Mouse (Mus musculus) CH12.LX (cell line): Measurements from ENCODE around the gene Cd164. TPM values are rescaled to one million over a fixed set of nuclear protein-coding genes. Genes with fewer than 3 reads are reported as not detected.
A peak's percentile ranks its signal among the peaks of the same experiment; 100 is the strongest.

ENCODE experiments used
- DNase-seq: peaks from one replicate; pipeline ENCODE4 v3.0.0-alpha.2; 2013; ENCODE audit errors: extremely low read depth
- H3K27ac ChIP-seq: 2 replicates; pipeline ENCODE4 v1.5.1; 2012; ENCODE audit warnings: low read depth, mild to moderate bottlenecking, control low read depth, moderate library complexity; ENCODE audit not compliant: insufficient read depth
- H3K27me3 ChIP-seq: replicated peaks from 2 replicates; pipeline ENCODE3; 2012; ENCODE audit warnings: inconsistent platforms
- H3K36me3 ChIP-seq, 2 experiments: replicated peaks in 1 of 2; 2 replicates each; pipeline versions ENCODE3 to v1.6.1; 2012; ENCODE audit warnings: inconsistent platforms in 1 of 2, low read length in 1 of 2, mild to moderate bottlenecking in 1 of 2, mixed read lengths in 1 of 2, moderate library complexity in 1 of 2; ENCODE audit not compliant: control insufficient read depth in 1 of 2, insufficient read depth in 1 of 2
- H3K4me1 ChIP-seq, 2 experiments: 2 replicates each; pipeline ENCODE4 v1.6.1; 2012; ENCODE audit warnings: inconsistent platforms in 1 of 2, moderate library complexity in 1 of 2; ENCODE audit not compliant: insufficient read depth in 2 of 2, control insufficient read depth in 1 of 2
- H3K4me2 ChIP-seq: 2 replicates; pipeline ENCODE4 v1.6.1; 2012; ENCODE audit warnings: low read depth, mild to moderate bottlenecking, control low read depth; ENCODE audit not compliant: poor library complexity, insufficient read depth, severe bottlenecking
- H3K4me3 ChIP-seq, 3 experiments: fragments of 150-350 bp in 1 of 3; sonication (generic) in 1 of 3; replicated peaks in 1 of 3; 2 replicates each; pipeline versions ENCODE3 to v1.5.1; 2011 to 2012; ENCODE audit warnings: low read depth in 2 of 3, low read length in 2 of 3, mild to moderate bottlenecking in 2 of 3, moderate library complexity in 2 of 3, control low read depth in 1 of 3, improper control_type of control experiment in 1 of 3, inconsistent platforms in 1 of 3, mixed read lengths in 1 of 3; ENCODE audit not compliant: poor library complexity in 1 of 3
- H3K79me2 ChIP-seq: replicated peaks from 2 replicates; pipeline ENCODE4 v1.6.1; 2012; ENCODE audit warnings: mild to moderate bottlenecking, moderate library complexity; ENCODE audit not compliant: control insufficient read depth, poor library complexity, insufficient read depth, severe bottlenecking; ENCODE audit errors: extremely low read depth
- H3K9ac ChIP-seq: 2 replicates; pipeline ENCODE4 v1.6.1; 2012; ENCODE audit warnings: low read depth, mild to moderate bottlenecking, control low read depth, moderate library complexity; ENCODE audit not compliant: insufficient read depth
- H3K9me3 ChIP-seq: replicated peaks from 2 replicates; pipeline ENCODE3; 2012; ENCODE audit warnings: low read length, inconsistent platforms, mixed read lengths
- CHD1 ChIP-seq: IDR thresholded peaks from 2 replicates; pipeline ENCODE4 v1.6.1; 2012; ENCODE audit warnings: low read depth, low read length, improper control_type of control experiment, inconsistent platforms
- ELF1 ChIP-seq: IDR thresholded peaks from 2 replicates; pipeline ENCODE4 v1.6.1; 2014; ENCODE audit warnings: low read depth, mild to moderate bottlenecking, inconsistent platforms, low read length, improper control_type of control experiment
- EP300 ChIP-seq: IDR thresholded peaks from 2 replicates; pipeline ENCODE4 v1.6.1; 2011; ENCODE audit warnings: low read length, improper control_type of control experiment
- GABPA ChIP-seq: IDR thresholded peaks from 2 replicates; pipeline ENCODE4 v1.6.1; 2012; ENCODE audit warnings: low read depth, low read length, improper control_type of control experiment, inconsistent platforms; ENCODE audit not compliant: insufficient replicate concordance
- IRF4 ChIP-seq: IDR thresholded peaks from 2 replicates; pipeline ENCODE4 v1.6.1; 2014; ENCODE audit warnings: low read depth, mild to moderate bottlenecking, inconsistent platforms, low read length, improper control_type of control experiment
- JUND ChIP-seq: conservative IDR thresholded peaks from 2 replicates; pipeline ENCODE4 v1.6.1; 2011; ENCODE audit warnings: low read depth, low read length, improper control_type of control experiment
- MAFK ChIP-seq: IDR thresholded peaks from 2 replicates; pipeline ENCODE4 v1.6.1; 2011; ENCODE audit warnings: low read length, improper control_type of control experiment; ENCODE audit not compliant: insufficient replicate concordance
- MAZ ChIP-seq: IDR thresholded peaks from 2 replicates; pipeline ENCODE4 v1.6.1; 2012; ENCODE audit warnings: low read depth, mild to moderate bottlenecking, inconsistent platforms, low read length, improper control_type of control experiment, moderate library complexity
- MYC ChIP-seq: IDR thresholded peaks from 2 replicates; pipeline ENCODE4 v1.6.1; 2011; ENCODE audit warnings: low read depth, mild to moderate bottlenecking, improper control_type of control experiment, low read length
- NRF1 ChIP-seq: IDR thresholded peaks from 2 replicates; pipeline ENCODE4 v1.6.1; 2014; ENCODE audit warnings: low read depth, mild to moderate bottlenecking, inconsistent platforms, low read length, improper control_type of control experiment, moderate library complexity
- POLR2AphosphoS2 ChIP-seq: IDR thresholded peaks from 2 replicates; pipeline ENCODE4 v1.6.1; 2011; ENCODE audit warnings: low read depth, low read length, improper control_type of control experiment
- SIN3A ChIP-seq: IDR thresholded peaks from 2 replicates; pipeline ENCODE4 v1.6.1; 2012; ENCODE audit warnings: low read length, improper control_type of control experiment, inconsistent platforms
- TBP ChIP-seq: conservative IDR thresholded peaks from 2 replicates; pipeline ENCODE4 v1.6.1; 2011; ENCODE audit warnings: low read depth, low read length, improper control_type of control experiment
- TCF12 ChIP-seq: IDR thresholded peaks from 2 replicates; pipeline ENCODE4 v1.6.1; 2014; ENCODE audit warnings: low read depth, mild to moderate bottlenecking, inconsistent platforms, low read length, improper control_type of control experiment
- UBTF ChIP-seq: IDR thresholded peaks from 2 replicates; pipeline ENCODE4 v1.6.1; 2012; ENCODE audit warnings: low read depth, mild to moderate bottlenecking, inconsistent platforms, low read length, improper control_type of control experiment, moderate library complexity
- ZKSCAN1 ChIP-seq: IDR thresholded peaks from 2 replicates; pipeline ENCODE4 v1.6.1; 2012; ENCODE audit warnings: low read depth, inconsistent platforms, low read length, improper control_type of control experiment, borderline replicate concordance
- ZMIZ1 ChIP-seq: IDR thresholded peaks from 2 replicates; pipeline ENCODE4 v1.6.1; 2012; ENCODE audit warnings: low read depth, mild to moderate bottlenecking, inconsistent platforms, low read length, improper control_type of control experiment
- dilution Hi-C: fragments of 300-500 bp; cut with MboI; formaldehyde crosslinking; loops from 2 replicates; pipeline ENCODE4 v1.14.3; 2020; ENCODE audit warnings: low sequenced_read_pairs; ENCODE audit not compliant: extremely low pct_unique_long_range_greater_than_20kb, extremely low pct_ligation_motif_present
- in situ Hi-C: fragments of 300-500 bp; cut with MboI; formaldehyde crosslinking; loops from 3 replicates; pipeline ENCODE4 v1.14.3; 2019; ENCODE audit warnings: low sequenced_read_pairs, low pct_ligation_motif_present, low pct_unique_long_range_greater_than_20kb, mixed read lengths
- polyA plus RNA-seq: library from polyadenylated mRNA; unstranded; fragments of >175 nt; gene quantifications from 2 replicates; pipeline ENCODE4 v1.2.1, GENCODE M21; 2012; ENCODE audit warnings: low read depth; ENCODE audit not compliant: insufficient read length
- total RNA-seq, 2 experiments: library from RNA; depleted of rRNA; stranded (reverse); fragments of 300-350 nt in 1 of 2; fragments of >200 nt in 1 of 2; gene quantifications; 2 replicates each; pipeline ENCODE4 v1.2.3; 2012 to 2014

Cd164 gene
- total and polyA plus RNA-seq, 3 experiments = 41.0 to 191 (median 151) TPM

DNA sequence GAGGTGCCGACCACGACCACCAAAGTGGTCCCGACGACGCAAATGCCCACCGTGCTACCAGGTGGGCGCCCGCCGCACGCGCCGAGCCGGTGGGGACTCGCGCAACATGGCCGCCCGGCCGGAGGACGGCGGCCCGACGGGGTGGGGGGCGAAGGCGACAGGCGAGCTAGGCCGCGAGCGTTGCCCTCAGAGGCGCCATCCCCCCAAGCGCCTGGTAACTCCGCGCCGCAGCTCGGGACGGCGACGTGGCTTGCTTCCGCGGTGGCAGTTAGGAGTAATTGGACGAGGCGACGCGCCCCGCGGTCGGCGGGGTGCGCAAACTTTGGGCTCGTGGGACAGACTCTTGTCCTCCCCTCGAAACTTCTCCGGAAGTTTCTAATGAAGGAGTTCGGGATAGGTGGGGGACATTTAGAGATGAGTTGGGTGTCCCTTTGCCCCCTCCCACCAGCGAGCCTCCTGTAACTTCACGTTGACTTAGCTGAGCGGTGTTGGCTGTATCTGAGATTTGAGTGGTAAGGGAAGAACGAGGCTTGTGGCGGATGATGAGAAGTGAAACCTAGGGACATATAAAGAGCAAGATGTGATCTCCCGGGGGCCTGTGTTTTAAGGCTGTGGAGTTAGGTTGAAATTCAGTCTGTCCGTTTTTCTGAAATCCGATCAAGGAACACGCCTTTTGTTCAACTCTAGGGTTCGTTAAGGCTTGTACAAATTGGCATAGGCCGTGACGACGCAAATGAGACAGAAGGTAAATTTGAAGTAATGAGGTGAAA lies 611 bp downstream of the Cd164 start:
- Histone ChIP-seq H3K4me2 (peak overlapping the region; percentile 68), H3K4me3 (peak overlapping the region; percentile 91 to 96 (median 94)), H3K27ac (peak overlapping the region; percentile 88), H3K9ac (peak overlapping the region; percentile 85), H3K79me2 (peaks cover 41% of the 10 kb centered on the region), H3K27me3 (no peaks in the 10 kb centered on the region), H3K4me1 (peaks cover 15 to 48% of the 10 kb centered on the region in 2 experiments), H3K9me3 (no peaks in the 10 kb centered on the region), H3K36me3 (peaks cover 11 to 24% of the 10 kb centered on the region in 2 experiments)
- peak; percentile 73 for DNase-seq
- dilution Hi-C loops = no loop called here
- in situ Hi-C loops = loop anchor here (5.0 to 25.0 kb wide), 4 partner anchors 82 to 442 kb away; partner anchors contain the start of genes Cep57l1 and Sesn1
- TF ChIP-seq MAFK (no peak), GABPA (no peak), EP300 (0 out of 2 replicates have a peak, but pooled peaks have one; percentile 20), ELF1 (no peak), SIN3A (peak; percentile 72), TBP (peak; percentile 44; the same call in 1 of the 2 replicates), ZMIZ1 (no peak), POLR2AphosphoS2 (no peak), UBTF (peak; percentile 77), NRF1 (no peak; the same call in 1 of the 2 replicates), MYC (peak; percentile 40), MAZ (0 out of 2 replicates have a peak, but pooled peaks have one; percentile 7), TCF12 (no peak), CHD1 (0 out of 2 replicates have a peak, but pooled peaks have one; percentile 21), JUND (no peak), IRF4 (peak; percentile 63)

DNA sequence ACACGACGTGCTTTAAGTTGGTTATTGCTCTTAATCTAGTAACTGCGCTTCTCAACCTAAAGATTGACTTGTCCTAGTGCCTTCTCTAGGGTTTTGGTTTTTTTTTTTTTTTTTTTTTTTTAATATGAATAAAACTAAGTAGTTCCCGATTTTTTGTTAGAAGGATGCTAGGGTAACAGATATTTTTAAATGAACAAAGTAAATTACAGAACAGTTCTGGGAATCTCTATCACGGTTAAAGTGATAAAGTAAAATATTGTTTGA lies 1.1 kb downstream of the Cd164 start:
- dilution Hi-C loops = no loop called here
- DNase-seq = no peak
- 0 out of 2 replicates have a peak, but pooled peaks have one; percentile 7 for TF ChIP-seq TBP
- TF ChIP-seq CHD1 = 0 out of 2 replicates have a peak, but pooled peaks have one; percentile 67
- TF ChIP-seq ZKSCAN1 = no peak
- TF ChIP-seq, all 38 proteins: peak for 2
- Histone ChIP-seq H3K9me3 (no peaks in the 10 kb centered on the region), H3K4me2 (peak overlapping the region; percentile 68), H3K36me3 (peaks cover 11 to 28% of the 10 kb centered on the region in 2 experiments), H3K27me3 (no peaks in the 10 kb centered on the region), H3K27ac (peak overlapping the region; percentile 88; the same call in 1 of the 2 replicates), H3K9ac (peak overlapping the region; percentile 85), H3K4me3 (peak overlapping the region; percentile 91 to 96 (median 94)), H3K4me1 (peaks cover 12 to 48% of the 10 kb centered on the region in 2 experiments), H3K79me2 (peaks cover 44% of the 10 kb centered on the region)
- in situ Hi-C loops = loop anchor here (5.0 to 25.0 kb wide), 3 partner anchors 82 to 442 kb away; partner anchors contain the start of genes Cep57l1 and Sesn1
